Mouse (Mus musculus): ENCODE data around the gene Plbd2. TPM values are rescaled to one million over a fixed set of nuclear protein-coding genes. Genes with fewer than 3 reads are reported as not detected.

The Plbd2 gene
- polyA plus RNA-seq, 1 experiment, result 9.9 TPM

GRCm38 (mm10) chr5:120515451-120515850, 12.0 kb upstream of the Plbd2 start:
- H3K27ac ChIP-seq (ENCODE audit: control insufficient read depth, insufficient read depth, low read depth, low read length, poor library complexity), result no peak overlapping the region
- no peak for TF ChIP-seq CTCF (IDR thresholded peaks at IDR 0.05; ENCODE audit: control insufficient read depth, insufficient read depth, low read length)
- no peak for TF ChIP-seq POLR2A (IDR thresholded peaks at IDR 0.05; ENCODE audit: borderline replicate concordance, control insufficient read depth, low read depth, low read length)
- H3K4me1 ChIP-seq (ENCODE audit: control insufficient read depth, insufficient read depth, low read length), result peaks cover 3% of the 10 kb centered on the region; the same call in 1 of the 2 replicates
- 76% methylated on average over 7 of the region's 7 CpGs for WGBS
- H3K4me3 ChIP-seq (replicated peaks; ENCODE audit: control insufficient read depth, low read depth, low read length), result no peak overlapping the region

GRCm38 (mm10) chr5:120514754-120515153, 11.3 kb upstream of the Plbd2 start:
- H3K27ac ChIP-seq (ENCODE audit: control insufficient read depth, insufficient read depth, low read depth, low read length, poor library complexity), result no peak overlapping the region
- TF ChIP-seq CTCF (IDR thresholded peaks at IDR 0.05; ENCODE audit: control insufficient read depth, insufficient read depth, low read length) (no peak), POLR2A (IDR thresholded peaks at IDR 0.05; ENCODE audit: borderline replicate concordance, control insufficient read depth, low read depth, low read length) (no peak)
- peaks cover 4% of the 10 kb centered on the region; the same call in 1 of the 2 replicates for H3K4me1 ChIP-seq (ENCODE audit: control insufficient read depth, insufficient read depth, low read length)
- H3K4me3 ChIP-seq (replicated peaks; ENCODE audit: control insufficient read depth, low read depth, low read length), result no peak overlapping the region
- 41% methylated on average over 4 of the region's 4 CpGs for WGBS

GRCm38 (mm10) chr5:120514031-120514677, 10.7 kb upstream of the Plbd2 start:
- WGBS, result 47% methylated on average over 9 of the region's 9 CpGs
- H3K27ac ChIP-seq (ENCODE audit: control insufficient read depth, insufficient read depth, low read depth, low read length, poor library complexity), result no peak overlapping the region
- H3K4me1 ChIP-seq (ENCODE audit: control insufficient read depth, insufficient read depth, low read length), result peaks cover 4% of the 10 kb centered on the region; the same call in 1 of the 2 replicates
- TF ChIP-seq POLR2A (IDR thresholded peaks at IDR 0.05; ENCODE audit: borderline replicate concordance, control insufficient read depth, low read depth, low read length) (no peak), CTCF (IDR thresholded peaks at IDR 0.05; ENCODE audit: control insufficient read depth, insufficient read depth, low read length) (no peak)
- H3K4me3 ChIP-seq (replicated peaks; ENCODE audit: control insufficient read depth, low read depth, low read length), result no peak overlapping the region

GRCm38 (mm10) chr5:120512911-120513555, 9.6 kb upstream of the Plbd2 start:
- H3K4me1 ChIP-seq (ENCODE audit: control insufficient read depth, insufficient read depth, low read length), result peaks cover 4% of the 10 kb centered on the region; the same call in 1 of the 2 replicates

GRCm38 (mm10) chr5:120511643-120512220, 8.3 kb upstream of the Plbd2 start:
- peaks cover 4% of the 10 kb centered on the region; the same call in 1 of the 2 replicates for H3K4me1 ChIP-seq (ENCODE audit: control insufficient read depth, insufficient read depth, low read length)
- 2% methylated on average over 14 of the region's 14 CpGs for WGBS

More at GRCm38 (mm10) chr5:120512911-120513555, 9.6 kb upstream of the Plbd2 start:
- TF ChIP-seq POLR2A (IDR thresholded peaks at IDR 0.05; ENCODE audit: borderline replicate concordance, control insufficient read depth, low read depth, low read length), result no peak
- no peak for TF ChIP-seq CTCF (IDR thresholded peaks at IDR 0.05; ENCODE audit: control insufficient read depth, insufficient read depth, low read length)
- Histone ChIP-seq H3K4me3 (replicated peaks; ENCODE audit: control insufficient read depth, low read depth, low read length) (peak overlapping the region; percentile 0), H3K27ac (ENCODE audit: control insufficient read depth, insufficient read depth, low read depth, low read length, poor library complexity) (no peak overlapping the region; the same call in 1 of the 2 replicates)
- 66% methylated on average over 15 of the region's 15 CpGs for WGBS

GRCm38 (mm10) chr5:120510982-120511642, 7.7 kb upstream of the Plbd2 start, which contains the start of gene Slc8b1:
Gene Slc8b1, plus strand, starts transcription at chr5:120511168.
- peak within 1 kb of the TSS; percentile 89 for H3K4me3 ChIP-seq (replicated peaks; ENCODE audit: control insufficient read depth, low read depth, low read length)
- H3K4me1 ChIP-seq (ENCODE audit: control insufficient read depth, insufficient read depth, low read length), result peaks cover 4% of the 10 kb centered on the region; the same call in 1 of the 2 replicates
- H3K27ac ChIP-seq (ENCODE audit: control insufficient read depth, insufficient read depth, low read depth, low read length, poor library complexity), result peak within 1 kb of the TSS; percentile 67
- under 1% methylated on average over 36 of the region's 36 CpGs for WGBS
- TF ChIP-seq POLR2A (IDR thresholded peaks at IDR 0.05; ENCODE audit: borderline replicate concordance, control insufficient read depth, low read depth, low read length), result peak; percentile 93; the same call in 1 of the 2 replicates
- no peak for TF ChIP-seq CTCF (IDR thresholded peaks at IDR 0.05; ENCODE audit: control insufficient read depth, insufficient read depth, low read length)

More at GRCm38 (mm10) chr5:120511643-120512220, 8.3 kb upstream of the Plbd2 start:
- H3K27ac ChIP-seq (ENCODE audit: control insufficient read depth, insufficient read depth, low read depth, low read length, poor library complexity), result peak overlapping the region; percentile 67
- TF ChIP-seq CTCF (IDR thresholded peaks at IDR 0.05; ENCODE audit: control insufficient read depth, insufficient read depth, low read length), result no peak
- no peak for TF ChIP-seq POLR2A (IDR thresholded peaks at IDR 0.05; ENCODE audit: borderline replicate concordance, control insufficient read depth, low read depth, low read length)
- H3K4me3 ChIP-seq (replicated peaks; ENCODE audit: control insufficient read depth, low read depth, low read length), result peak overlapping the region; percentile 89

GRCm38 (mm10) chr5:120507311-120507710, 3.9 kb upstream of the Plbd2 start:
- H3K4me3 ChIP-seq (replicated peaks; ENCODE audit: control insufficient read depth, low read depth, low read length), result no peak overlapping the region
- peaks cover 5% of the 10 kb centered on the region for H3K4me1 ChIP-seq (ENCODE audit: control insufficient read depth, insufficient read depth, low read length)
- H3K27ac ChIP-seq (ENCODE audit: control insufficient read depth, insufficient read depth, low read depth, low read length, poor library complexity), result no peak overlapping the region
- TF ChIP-seq POLR2A (IDR thresholded peaks at IDR 0.05; ENCODE audit: borderline replicate concordance, control insufficient read depth, low read depth, low read length) (no peak), CTCF (IDR thresholded peaks at IDR 0.05; ENCODE audit: control insufficient read depth, insufficient read depth, low read length) (no peak)
- 62% methylated on average over 4 of the region's 4 CpGs for WGBS
